Mouse (Mus musculus): Measurements from ENCODE around the gene Gadl1. TPM values are rescaled to one million over a fixed set of nuclear protein-coding genes. Genes with fewer than 3 reads are reported as not detected.

Gadl1 gene
- total and polyA plus RNA-seq, 3 experiments, result 0.06 to 0.08 TPM; not detected in 1

GRCm38 (mm10) chr9:116076163-116076562 is 166.9 kb downstream of the Gadl1 start:
- Histone ChIP-seq H3K9me3 (replicated peaks; ENCODE audit: insufficient read depth, low read length) (no peaks in the 10 kb centered on the region), H3K9ac (ENCODE audit: control insufficient read depth, low read depth, low read length, poor library complexity, severe bottlenecking) (no peak overlapping the region), H3K36me3 (ENCODE audit: control insufficient read depth in 1 of 2, insufficient read depth in 2 of 2, low read length in 2 of 2) (no peaks in the 10 kb centered on the region), H3K79me2 (ENCODE audit: control insufficient read depth, insufficient read depth, low read length, poor library complexity) (no peaks in the 10 kb centered on the region), H3K27ac (ENCODE audit: control insufficient read depth, low read depth, low read length) (no peak overlapping the region), H3K27me3 (ENCODE audit: control insufficient read depth in 1 of 2, insufficient read depth in 2 of 2, low read length in 2 of 2) (no peaks in the 10 kb centered on the region), H3K4me1 (ENCODE audit: control insufficient read depth in 1 of 2, insufficient read depth in 2 of 2, low read length in 2 of 2) (no peaks in the 10 kb centered on the region), H3K4me3 (ENCODE audit: control insufficient read depth in 1 of 2, insufficient read depth in 1 of 2, low read depth in 2 of 2, low read length in 2 of 2) (no peak overlapping the region)
- no peak for DNase-seq (ENCODE audit: low read depth, low spot score)
- no peak for TF ChIP-seq HCFC1 (IDR thresholded peaks at IDR 0.05; ENCODE audit: low read depth, low read length)
- TF ChIP-seq CHD2 (IDR thresholded peaks at IDR 0.05; ENCODE audit: low read length), result no peak
- TF ChIP-seq MYB (IDR thresholded peaks at IDR 0.05; ENCODE audit: low read depth, low read length), result no peak
- TF ChIP-seq BHLHE40 (IDR thresholded peaks at IDR 0.05; ENCODE audit: borderline replicate concordance, low read depth, low read length), result no peak
- no peak for TF ChIP-seq KAT2A (conservative IDR thresholded peaks at IDR 0.05; ENCODE audit: low read depth, low read length)
- no peak for TF ChIP-seq MXI1 (IDR thresholded peaks at IDR 0.05; ENCODE audit: low read depth, low read length)
- no peak for TF ChIP-seq CHD1 (IDR thresholded peaks at IDR 0.05; ENCODE audit: low read depth, low read length)
- TF ChIP-seq USF2 (IDR thresholded peaks at IDR 0.05; ENCODE audit: borderline replicate concordance in 1 of 2, insufficient read depth in 1 of 2, low read depth in 1 of 2, low read length in 2 of 2), result no peak
- TF ChIP-seq MEF2A (IDR thresholded peaks at IDR 0.05; ENCODE audit: extremely low read depth, insufficient replicate concordance, low read depth, low read length, poor library complexity, severe bottlenecking), result no peak

- Histone ChIP-seq H3K4me1 (ENCODE audit: control insufficient read depth in 1 of 2, insufficient read depth in 2 of 2, low read length in 2 of 2) (no peaks in the 10 kb centered on the region), H3K4me3 (ENCODE audit: control insufficient read depth in 1 of 2, insufficient read depth in 1 of 2, low read depth in 2 of 2, low read length in 2 of 2) (no peak overlapping the region), H3K9me3 (replicated peaks; ENCODE audit: insufficient read depth, low read length) (no peaks in the 10 kb centered on the region), H3K9ac (ENCODE audit: control insufficient read depth, low read depth, low read length, poor library complexity, severe bottlenecking) (no peak overlapping the region), H3K79me2 (ENCODE audit: control insufficient read depth, insufficient read depth, low read length, poor library complexity) (no peaks in the 10 kb centered on the region), H3K27me3 (ENCODE audit: control insufficient read depth in 1 of 2, insufficient read depth in 2 of 2, low read length in 2 of 2) (no peaks in the 10 kb centered on the region), H3K27ac (ENCODE audit: control insufficient read depth, low read depth, low read length) (no peak overlapping the region), H3K36me3 (ENCODE audit: control insufficient read depth in 1 of 2, insufficient read depth in 2 of 2, low read length in 2 of 2) (no peaks in the 10 kb centered on the region)
- TF ChIP-seq TCF12 (IDR thresholded peaks at IDR 0.05; ENCODE audit: low read depth, low read length) (no peak), ZNF384 (IDR thresholded peaks at IDR 0.05; ENCODE audit: low read depth, low read length) (no peak), MYB (IDR thresholded peaks at IDR 0.05; ENCODE audit: low read depth, low read length) (no peak), GABPA (IDR thresholded peaks at IDR 0.05; ENCODE audit: low read depth, low read length) (no peak), MEF2A (IDR thresholded peaks at IDR 0.05; ENCODE audit: extremely low read depth, insufficient replicate concordance, low read depth, low read length, poor library complexity, severe bottlenecking) (no peak), RCOR1 (IDR thresholded peaks at IDR 0.05; ENCODE audit: low read depth, low read length) (no peak)
- no peak for DNase-seq (ENCODE audit: low read depth, low spot score)
Observed at GRCm38 (mm10) chr9:116076946-116077345, 167.7 kb downstream of the Gadl1 start.

GRCm38 (mm10) chr9:116077419-116077818 is 168.2 kb downstream of the Gadl1 start:
- no peak for TF ChIP-seq TBP (IDR thresholded peaks at IDR 0.05; ENCODE audit: low read depth, low read length)
- no peak for TF ChIP-seq TCF12 (IDR thresholded peaks at IDR 0.05; ENCODE audit: low read depth, low read length)
- no peak for TF ChIP-seq ZMIZ1 (IDR thresholded peaks at IDR 0.05; ENCODE audit: low read depth, low read length)
- no peak for TF ChIP-seq CTCF (IDR thresholded peaks at IDR 0.05 in 2 of 3, conservative IDR thresholded peaks at IDR 0.05 in 1 of 3; ENCODE audit: control insufficient read depth in 1 of 3, insufficient read depth in 1 of 3, low read depth in 2 of 3, low read length in 3 of 3, poor library complexity in 1 of 3, severe bottlenecking in 1 of 3)
- TF ChIP-seq USF1 (IDR thresholded peaks at IDR 0.05; ENCODE audit: low read depth, low read length), result no peak
- TF ChIP-seq ZC3H11A (IDR thresholded peaks at IDR 0.05; ENCODE audit: low read depth, low read length), result no peak
- TF ChIP-seq POLR2AphosphoS5 (IDR thresholded peaks at IDR 0.05; ENCODE audit: borderline replicate concordance, low read depth, low read length), result no peak
- no peak for TF ChIP-seq SMC3 (IDR thresholded peaks at IDR 0.05; ENCODE audit: low read depth, low read length)
- no peak for TF ChIP-seq HCFC1 (IDR thresholded peaks at IDR 0.05; ENCODE audit: low read depth, low read length)
- TF ChIP-seq CHD2 (IDR thresholded peaks at IDR 0.05; ENCODE audit: low read length), result no peak
- TF ChIP-seq ZNF384 (IDR thresholded peaks at IDR 0.05; ENCODE audit: low read depth, low read length), result no peak
- TF ChIP-seq NRF1 (IDR thresholded peaks at IDR 0.05; ENCODE audit: insufficient read depth, low read depth, low read length, poor library complexity, severe bottlenecking), result no peak
- no peak for TF ChIP-seq RAD21 (IDR thresholded peaks at IDR 0.05; ENCODE audit: low read depth, low read length)
- no peak for TF ChIP-seq POLR2AphosphoS2 (IDR thresholded peaks at IDR 0.05; ENCODE audit: low read length)
- TF ChIP-seq GATA1 (IDR thresholded peaks at IDR 0.05; ENCODE audit: low read depth, low read length), result no peak
- TF ChIP-seq SIN3A (IDR thresholded peaks at IDR 0.05; ENCODE audit: low read length), result no peak
- no peak for TF ChIP-seq MAX (IDR thresholded peaks at IDR 0.05; ENCODE audit: low read length)
- Histone ChIP-seq H3K36me3 (ENCODE audit: control insufficient read depth in 1 of 2, insufficient read depth in 2 of 2, low read length in 2 of 2) (no peaks in the 10 kb centered on the region), H3K4me3 (ENCODE audit: control insufficient read depth in 1 of 2, insufficient read depth in 1 of 2, low read depth in 2 of 2, low read length in 2 of 2) (no peak overlapping the region), H3K79me2 (ENCODE audit: control insufficient read depth, insufficient read depth, low read length, poor library complexity) (no peaks in the 10 kb centered on the region), H3K9ac (ENCODE audit: control insufficient read depth, low read depth, low read length, poor library complexity, severe bottlenecking) (no peak overlapping the region), H3K27ac (ENCODE audit: control insufficient read depth, low read depth, low read length) (no peak overlapping the region), H3K9me3 (replicated peaks; ENCODE audit: insufficient read depth, low read length) (no peaks in the 10 kb centered on the region), H3K4me1 (ENCODE audit: control insufficient read depth in 1 of 2, insufficient read depth in 2 of 2, low read length in 2 of 2) (no peaks in the 10 kb centered on the region), H3K27me3 (ENCODE audit: control insufficient read depth in 1 of 2, insufficient read depth in 2 of 2, low read length in 2 of 2) (no peaks in the 10 kb centered on the region)
- no peak for DNase-seq (ENCODE audit: low read depth, low spot score)
